Mouse (Mus musculus) MEL (cell line): ENCODE measurements around the gene Gm960. TPM values are rescaled to one million over a fixed set of nuclear protein-coding genes. Genes with fewer than 3 reads are reported as not detected.

Experiments
- DNase-seq: peaks from one replicate; pipeline ENCODE4 v3.0.0; 2011; ENCODE audit warnings: low read depth, low spot score
- H3K27ac ChIP-seq: 2 replicates; pipeline ENCODE4 v1.5.1; 2012; ENCODE audit warnings: low read depth, mild to moderate bottlenecking, control low read depth, low read length, moderate library complexity; ENCODE audit not compliant: control insufficient read depth
- H3K27me3 ChIP-seq, 2 experiments: fragments of 150-350 bp in 1 of 2; sonication (generic) in 1 of 2; 2 replicates each; pipeline ENCODE4 v1.6.1; 2012; ENCODE audit warnings: low read length in 2 of 2, mild to moderate bottlenecking in 2 of 2, improper control_type of control experiment in 1 of 2, moderate library complexity in 1 of 2; ENCODE audit not compliant: insufficient read depth in 2 of 2, control insufficient read depth in 1 of 2
- H3K36me3 ChIP-seq, 2 experiments: 2 replicates each; pipeline ENCODE4 v1.6.1; 2012 to 2014; ENCODE audit warnings: low read length in 2 of 2, improper control_type of control experiment in 1 of 2, inconsistent platforms in 1 of 2, mild to moderate bottlenecking in 1 of 2; ENCODE audit not compliant: insufficient read depth in 2 of 2, control insufficient read depth in 1 of 2
- H3K4me1 ChIP-seq, 2 experiments: fragments of 150-350 bp in 1 of 2; sonication (generic) in 1 of 2; 2 replicates each; pipeline ENCODE4 v1.6.1; 2012; ENCODE audit warnings: low read length in 2 of 2, improper control_type of control experiment in 1 of 2, mild to moderate bottlenecking in 1 of 2; ENCODE audit not compliant: insufficient read depth in 2 of 2, control insufficient read depth in 1 of 2
- H3K4me3 ChIP-seq, 2 experiments: fragments of 150-350 bp in 1 of 2; sonication (generic) in 1 of 2; 2 replicates each; pipeline ENCODE4 v1.5.1; 2012; ENCODE audit warnings: low read depth in 2 of 2, low read length in 2 of 2, mild to moderate bottlenecking in 2 of 2, moderate library complexity in 2 of 2, control low read depth in 1 of 2, improper control_type of control experiment in 1 of 2; ENCODE audit not compliant: control insufficient read depth in 1 of 2, insufficient read depth in 1 of 2
- H3K79me2 ChIP-seq: 2 replicates; pipeline ENCODE4 v1.6.1; 2012; ENCODE audit warnings: mild to moderate bottlenecking, low read length, moderate library complexity; ENCODE audit not compliant: control insufficient read depth, poor library complexity, insufficient read depth
- H3K9ac ChIP-seq: 2 replicates; pipeline ENCODE4 v1.6.1; 2012; ENCODE audit warnings: low read depth, mild to moderate bottlenecking, control low read depth, low read length, moderate library complexity; ENCODE audit not compliant: control insufficient read depth, poor library complexity, severe bottlenecking
- H3K9me3 ChIP-seq: fragments of 150-350 bp; sonication (generic); replicated peaks from 2 replicates; pipeline ENCODE4 v1.6.1; 2012; ENCODE audit warnings: mild to moderate bottlenecking, low read length, improper control_type of control experiment, moderate library complexity; ENCODE audit not compliant: insufficient read depth
- CHD2 ChIP-seq: IDR thresholded peaks from 2 replicates; pipeline ENCODE4 v1.6.1; 2011; ENCODE audit warnings: low read length, improper control_type of control experiment
- CTCF ChIP-seq, 3 experiments: IDR thresholded peaks in 2 of 3; conservative IDR thresholded peaks in 1 of 3; 2 replicates each; pipeline ENCODE4 v1.5.1; 2011 to 2012; ENCODE audit warnings: low read length in 3 of 3, low read depth in 2 of 3, mild to moderate bottlenecking in 2 of 3, improper control_type of control experiment in 1 of 3, inconsistent platforms in 1 of 3, mixed read lengths in 1 of 3, moderate library complexity in 1 of 3; ENCODE audit not compliant: control insufficient read depth in 1 of 3, insufficient read depth in 1 of 3, poor library complexity in 1 of 3, severe bottlenecking in 1 of 3
- JUND ChIP-seq: IDR thresholded peaks from 2 replicates; pipeline ENCODE4 v1.6.1; 2011; ENCODE audit warnings: low read depth, mild to moderate bottlenecking, improper control_type of control experiment, low read length
- MAX ChIP-seq: IDR thresholded peaks from 2 replicates; pipeline ENCODE4 v1.6.1; 2011; ENCODE audit warnings: low read length, improper control_type of control experiment
- MAZ ChIP-seq: IDR thresholded peaks from 2 replicates; pipeline ENCODE4 v1.6.1; 2012; ENCODE audit warnings: low read depth, mild to moderate bottlenecking, inconsistent platforms, low read length, improper control_type of control experiment
- NRF1 ChIP-seq: IDR thresholded peaks from 2 replicates; pipeline ENCODE4 v1.6.1; 2014; ENCODE audit warnings: low read depth, mild to moderate bottlenecking, inconsistent platforms, low read length, improper control_type of control experiment, moderate library complexity; ENCODE audit not compliant: poor library complexity, insufficient read depth, severe bottlenecking
- RAD21 ChIP-seq: IDR thresholded peaks from 2 replicates; pipeline ENCODE4 v1.6.1; 2011; ENCODE audit warnings: mild to moderate bottlenecking, low read depth, low read length, improper control_type of control experiment
- SIN3A ChIP-seq: IDR thresholded peaks from 2 replicates; pipeline ENCODE4 v1.6.1; 2012; ENCODE audit warnings: low read length, improper control_type of control experiment, inconsistent platforms
- SMC3 ChIP-seq: IDR thresholded peaks from 2 replicates; pipeline ENCODE4 v1.6.1; 2011; ENCODE audit warnings: low read depth, low read length, improper control_type of control experiment
- TAL1 ChIP-seq: IDR thresholded peaks from 2 replicates; pipeline ENCODE4 v1.6.1; 2012; ENCODE audit warnings: mild to moderate bottlenecking, inconsistent platforms, low read length, moderate library complexity, mixed read lengths
- TCF12 ChIP-seq: IDR thresholded peaks from 2 replicates; pipeline ENCODE4 v1.6.1; 2014; ENCODE audit warnings: low read depth, mild to moderate bottlenecking, inconsistent platforms, low read length, improper control_type of control experiment, moderate library complexity
- UBTF ChIP-seq: IDR thresholded peaks from 2 replicates; pipeline ENCODE4 v1.6.1; 2012; ENCODE audit warnings: low read depth, mild to moderate bottlenecking, inconsistent platforms, low read length, improper control_type of control experiment, moderate library complexity, borderline replicate concordance; ENCODE audit not compliant: insufficient read depth
- USF2 ChIP-seq, 2 experiments: IDR thresholded peaks; 2 replicates each; pipeline ENCODE4 v1.6.1; 2011 to 2012; ENCODE audit warnings: improper control_type of control experiment in 2 of 2, low read length in 2 of 2, borderline replicate concordance in 1 of 2, inconsistent platforms in 1 of 2, low read depth in 1 of 2, mild to moderate bottlenecking in 1 of 2; ENCODE audit not compliant: insufficient read depth in 1 of 2
- ZC3H11A ChIP-seq: IDR thresholded peaks from 2 replicates; pipeline ENCODE4 v1.6.1; 2012; ENCODE audit warnings: low read depth, mild to moderate bottlenecking, inconsistent platforms, low read length, improper control_type of control experiment
- ZKSCAN1 ChIP-seq: IDR thresholded peaks from 2 replicates; pipeline ENCODE4 v1.6.1; 2012; ENCODE audit warnings: low read depth, mild to moderate bottlenecking, inconsistent platforms, low read length, improper control_type of control experiment, moderate library complexity
- ZMIZ1 ChIP-seq: IDR thresholded peaks from 2 replicates; pipeline ENCODE4 v1.6.1; 2012; ENCODE audit warnings: low read depth, mild to moderate bottlenecking, inconsistent platforms, low read length, improper control_type of control experiment, moderate library complexity
- polyA plus RNA-seq, 2 experiments: library from polyadenylated mRNA; stranded (reverse) in 1 of 2; unstranded in 1 of 2; fragments of >175 nt in 1 of 2; fragments of >200 nt in 1 of 2; gene quantifications; 2 replicates each; pipeline versions ENCODE4 v1.2.1 to v1.2.4; 2012; ENCODE audit warnings: low replicate concordance in 2 of 2, low read depth in 1 of 2; ENCODE audit not compliant: insufficient read length in 2 of 2, insufficient read depth in 1 of 2, missing spikeins in 1 of 2
- total RNA-seq: library from RNA; depleted of rRNA; stranded (reverse); fragments of 300-350 nt; gene quantifications from 2 replicates; pipeline ENCODE4 v1.2.3, GENCODE M21; 2012

Gene Gm960
- total and polyA plus RNA-seq, 3 experiments, result 2.1 to 2.3 TPM; not detected in 1

- no peaks in the 10 kb centered on the region for H3K4me1 ChIP-seq
- no peak overlapping the region for H3K4me3 ChIP-seq
- H3K9me3 ChIP-seq, result no peaks in the 10 kb centered on the region
- H3K9ac ChIP-seq, result no peak overlapping the region
- no peak for DNase-seq
- H3K36me3 ChIP-seq, result no peaks in the 10 kb centered on the region
- TF ChIP-seq ZMIZ1 (no peak), MAX (no peak), CHD2 (no peak), UBTF (no peak), TAL1 (no peak), RAD21 (no peak), MAZ (no peak), NRF1 (no peak), USF2 (IDR thresholded peaks at IDR 0.05; ENCODE audit: borderline replicate concordance in 1 of 2, insufficient read depth in 1 of 2, low read depth in 1 of 2, low read length in 2 of 2) (no peak), TCF12 (no peak), SIN3A (no peak), ZKSCAN1 (no peak)
- no peaks in the 10 kb centered on the region for H3K79me2 ChIP-seq
- H3K27me3 ChIP-seq, result no peaks in the 10 kb centered on the region
- no peak overlapping the region for H3K27ac ChIP-seq
Observed at GRCm38 (mm10) chr19:4646917-4647492, 51.5 kb downstream of the Gm960 start.

- H3K36me3 ChIP-seq, result no peaks in the 10 kb centered on the region
- no peaks in the 10 kb centered on the region for H3K9me3 ChIP-seq
- H3K79me2 ChIP-seq, result no peaks in the 10 kb centered on the region
- H3K27ac ChIP-seq, result no peak overlapping the region
- no peak for TF ChIP-seq MAX
- TF ChIP-seq ZC3H11A, result peak; percentile 40
- peak; percentile 58 for TF ChIP-seq RAD21
- peak; percentile 70 for TF ChIP-seq SMC3
- no peak for TF ChIP-seq JUND
- TF ChIP-seq CTCF (IDR thresholded peaks at IDR 0.05 in 2 of 3, conservative IDR thresholded peaks at IDR 0.05 in 1 of 3; ENCODE audit: control insufficient read depth in 1 of 3, insufficient read depth in 1 of 3, low read depth in 2 of 3, low read length in 3 of 3, poor library complexity in 1 of 3, severe bottlenecking in 1 of 3), result peak; percentile 43 to 63 (median 47)
- no peak for TF ChIP-seq ZKSCAN1
- H3K4me3 ChIP-seq, result no peak overlapping the region
- H3K27me3 ChIP-seq, result no peaks in the 10 kb centered on the region
- peak; percentile 48 for DNase-seq
- no peak overlapping the region for H3K9ac ChIP-seq
- no peaks in the 10 kb centered on the region for H3K4me1 ChIP-seq
Observed at GRCm38 (mm10) chr19:4644271-4644670, 54.2 kb downstream of the Gm960 start.
